Mouse (Mus musculus) adipose tissue, adult 10 weeks (tissue): ENCODE data around the gene Atp8b3. TPM values are rescaled to one million over a fixed set of nuclear protein-coding genes. Genes with fewer than 3 reads are reported as not detected.

ENCODE experiments used
- polyA plus RNA-seq: library from polyadenylated mRNA; stranded (reverse); fragments of 350-450 nt; fragmentation: Illumina TruSeq; extraction: RNeasy Lipid Tissue Mini Kit (QIAGEN cat#74804); gene quantifications from one replicate; pipeline ENCODE4 v1.2.3, GENCODE M21; 2014; ENCODE audit warnings: low read depth, low replicate concordance

Atp8b3 gene
- polyA plus RNA-seq, result 26.6 TPM

DNA sequence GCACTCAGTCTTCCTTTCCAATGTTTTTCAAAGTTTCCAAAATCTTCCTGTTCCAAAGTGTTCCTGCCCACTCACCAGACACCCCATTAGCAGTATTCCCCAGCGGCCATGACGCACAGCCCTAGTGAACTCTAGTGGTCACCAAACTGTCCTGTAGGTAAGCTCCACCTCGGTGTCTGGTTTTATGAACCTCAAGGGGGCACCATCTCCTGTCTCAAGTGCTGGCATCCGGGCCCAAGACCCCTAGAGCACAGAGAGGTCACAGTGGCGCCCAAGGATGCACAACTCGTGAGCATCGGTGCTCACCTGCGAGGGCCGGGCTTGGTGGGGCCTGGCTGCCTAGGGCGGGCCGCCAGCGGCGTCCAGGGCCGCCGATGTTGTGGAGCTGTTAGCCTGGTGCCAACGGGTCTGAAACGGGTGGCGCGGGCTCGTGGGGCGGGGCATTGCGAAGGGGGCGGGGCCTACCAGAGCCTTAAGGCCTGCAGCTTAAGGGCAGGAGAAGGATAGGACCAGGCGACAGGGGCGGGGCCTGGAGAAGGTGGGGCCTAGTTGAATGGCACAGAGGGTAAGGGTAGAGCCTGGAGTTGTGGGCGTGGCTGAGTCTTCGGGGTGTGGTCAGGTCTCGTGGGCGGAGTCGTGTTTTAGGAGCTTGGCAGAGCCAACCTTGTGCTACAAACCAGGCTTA, at the start of gene Atp8b3:
TSS of gene Atp8b3 (minus strand) at position 415 of the 685 bp plus-strand sequence.

DNA sequence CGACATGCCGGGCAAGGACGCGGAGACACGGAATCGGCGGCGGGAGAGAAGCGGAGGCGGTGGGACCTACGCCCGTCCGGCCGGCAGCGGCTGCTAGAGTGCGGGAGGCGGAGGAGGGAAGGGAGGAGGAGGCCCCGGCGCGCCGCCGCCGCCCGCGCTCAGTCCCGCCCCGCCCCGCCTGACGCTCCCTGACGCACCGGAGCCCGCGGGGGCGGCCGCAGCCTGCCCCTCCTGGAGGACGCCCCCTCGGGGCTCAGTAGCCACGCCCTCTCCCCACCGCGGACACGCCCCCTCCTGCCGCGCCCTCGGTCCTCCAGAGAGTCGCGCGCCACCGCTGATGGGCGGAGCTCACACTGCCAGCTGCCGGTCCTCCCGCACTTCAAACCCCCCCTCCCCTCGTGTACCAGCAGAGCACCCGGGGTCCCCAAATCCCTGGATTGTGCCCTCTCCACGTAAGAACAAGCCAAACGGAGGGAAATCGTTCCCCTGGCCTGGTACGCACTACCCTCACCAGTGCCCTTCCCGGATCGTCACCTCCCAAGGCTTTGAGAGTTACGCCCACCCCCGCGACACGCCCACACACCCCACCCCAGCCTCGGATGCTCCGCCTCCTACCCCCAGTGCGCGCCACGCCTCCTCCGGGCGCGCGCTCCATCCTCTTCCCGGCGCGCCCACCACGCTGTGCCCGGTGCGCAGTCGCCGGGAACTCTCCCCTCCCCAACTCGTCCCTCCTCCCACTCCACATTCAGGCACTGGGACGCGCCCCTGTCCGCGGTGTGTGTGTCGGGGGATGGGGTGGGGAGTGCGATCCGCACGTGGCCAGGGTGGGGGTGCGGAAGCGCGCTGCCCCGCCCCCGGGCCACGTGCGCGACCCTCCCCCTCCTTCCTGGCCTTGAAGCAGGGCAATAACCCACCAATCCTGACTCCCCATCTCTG, 38.5 kb upstream of the Atp8b3 start, which contains the start of gene Klf16:
TSS of gene Klf16 (minus strand) at position 127 of the 936 bp plus-strand sequence.

DNA sequence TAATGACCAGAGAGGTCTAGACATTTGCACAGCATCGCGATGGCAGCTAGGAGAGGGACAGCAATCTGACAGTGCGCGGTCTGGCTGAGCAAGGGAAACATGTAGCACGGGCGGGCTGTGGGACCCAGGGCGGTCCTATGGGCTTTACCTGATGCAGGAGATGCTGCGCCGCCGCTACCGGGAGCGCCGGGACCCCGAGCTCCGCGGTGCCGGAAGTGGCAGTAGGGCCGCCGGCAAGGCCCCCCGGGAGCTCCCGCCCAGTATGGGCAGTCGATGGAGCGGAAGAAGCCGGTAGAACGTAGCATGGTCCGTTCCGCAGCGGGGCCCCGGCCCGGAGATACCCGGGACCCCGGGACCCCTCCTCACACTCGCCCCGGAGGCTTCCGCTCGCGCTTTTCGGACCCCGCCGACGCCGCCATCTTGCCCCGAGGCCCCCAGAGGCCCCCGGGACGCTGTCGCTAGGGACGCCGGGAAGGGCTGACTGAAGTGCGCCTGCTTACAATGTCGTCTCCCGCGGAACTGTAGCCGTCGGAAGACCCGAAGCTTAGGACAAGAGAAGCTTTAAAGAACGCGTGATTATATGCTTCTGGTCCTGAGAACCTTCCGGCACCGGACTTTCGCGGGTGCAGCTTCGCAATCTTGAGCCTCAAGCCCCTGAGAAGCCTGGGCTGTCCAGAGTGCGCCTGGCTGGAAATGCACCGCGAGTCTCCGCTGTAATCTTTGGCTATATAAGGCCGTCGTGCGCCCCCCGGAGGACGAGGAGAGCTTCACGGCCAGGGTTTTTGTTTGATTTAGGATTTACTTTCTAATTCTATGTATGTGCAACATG, 22.4 kb upstream of the Atp8b3 start, which contains the start of gene Rexo1:
TSS of gene Rexo1 (minus strand) at position 445 of the 829 bp plus-strand sequence.

DNA sequence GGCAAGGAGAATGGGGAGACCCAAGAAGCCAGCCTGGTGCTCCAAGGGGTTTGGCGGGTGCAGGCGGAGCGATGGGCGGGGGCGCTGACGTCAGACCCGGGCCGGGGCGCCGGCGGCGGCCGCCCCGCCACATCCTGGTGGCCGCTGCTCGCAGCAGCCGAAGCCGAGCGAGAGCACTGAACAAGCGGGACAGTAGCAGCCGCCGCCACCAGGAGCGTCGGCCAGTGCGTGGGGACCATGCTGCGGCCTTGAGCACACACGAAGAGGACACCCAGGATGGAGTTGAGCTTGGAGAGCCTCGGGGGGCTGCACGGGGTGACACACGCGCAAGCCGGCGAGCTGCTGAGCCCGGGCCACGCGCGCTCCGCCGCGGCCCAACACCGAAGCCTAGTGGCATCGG, 44.2 kb downstream of the Atp8b3 start, which contains the start of gene Onecut3:
TSS of gene Onecut3 (plus strand) at position 104 of the 400 bp plus-strand sequence.

Other genes with a start within 250 kb of the Atp8b3 start
- gene Rps15, start 246.7 kb downstream of the Atp8b3 start, polyA plus RNA-seq, result 1,679 TPM
- 0.71 TPM for gene Apc2, start 243.1 kb downstream of the Atp8b3 start, polyA plus RNA-seq
- 32.7 TPM for gene 2310011J03Rik, start 218.6 kb downstream of the Atp8b3 start, polyA plus RNA-seq
- gene Pcsk4, start 209.6 kb downstream of the Atp8b3 start, polyA plus RNA-seq, result 5.3 TPM
- gene Reep6, start 209.2 kb downstream of the Atp8b3 start, polyA plus RNA-seq, result 55.6 TPM
- gene Adamtsl5, start 190.7 kb downstream of the Atp8b3 start, polyA plus RNA-seq, result 9.4 TPM
- gene Plk5, start 182.7 kb downstream of the Atp8b3 start, polyA plus RNA-seq, result 0.34 TPM
- 14.4 TPM for gene Mex3d, start 151.5 kb downstream of the Atp8b3 start, polyA plus RNA-seq
- 113 TPM for gene Mbd3, start 139.6 kb downstream of the Atp8b3 start, polyA plus RNA-seq
- 470 TPM for gene Uqcr11, start 132.3 kb downstream of the Atp8b3 start, polyA plus RNA-seq
- 33.4 TPM for gene Tcf3, start 105.5 kb downstream of the Atp8b3 start, polyA plus RNA-seq
- not detected for gene Onecut3, start 44.3 kb downstream of the Atp8b3 start, polyA plus RNA-seq
- gene Rexo1, start 22.4 kb upstream of the Atp8b3 start, polyA plus RNA-seq, result 24.3 TPM
- 16.1 TPM for gene Klf16, start 38.2 kb upstream of the Atp8b3 start, polyA plus RNA-seq
- 72.8 TPM for gene Abhd17a, start 51.2 kb upstream of the Atp8b3 start, polyA plus RNA-seq
- gene Scamp4, start 63.7 kb upstream of the Atp8b3 start, polyA plus RNA-seq, result 49.8 TPM
- 3.3 TPM for gene Adat3, start 63.8 kb upstream of the Atp8b3 start, polyA plus RNA-seq
- gene Gm49322, start 66.9 kb upstream of the Atp8b3 start, polyA plus RNA-seq, result 1.5 TPM
- gene Csnk1g2, start 83.7 kb upstream of the Atp8b3 start, polyA plus RNA-seq, result 139 TPM
- 51.0 TPM for gene Btbd2, start 117.9 kb upstream of the Atp8b3 start, polyA plus RNA-seq
- gene Mknk2, start 139.0 kb upstream of the Atp8b3 start, polyA plus RNA-seq, result 248 TPM
- gene Mob3a, start 162.9 kb upstream of the Atp8b3 start, polyA plus RNA-seq, result 18.5 TPM
- 56.3 TPM for gene Izumo4, start 163.1 kb upstream of the Atp8b3 start, polyA plus RNA-seq
- gene Ap3d1, start 203.1 kb upstream of the Atp8b3 start, polyA plus RNA-seq, result 80.0 TPM
- gene Dot1l, start 216.1 kb upstream of the Atp8b3 start, polyA plus RNA-seq, result 37.2 TPM